In genomic region chr11:95493950-95494349, GRCm38 (mm10) we compare ENCODE assay signal across 14 mouse cellular contexts. TPM values are rescaled to one million over a fixed set of nuclear protein-coding genes. Genes with fewer than 3 reads are reported as not detected.
"Had no signal": no experiment of that assay in that cellular context is flagged by ENCODE, and none has a peak within 500 bp of the region (broad histone marks: within the 10 kb centered on the region; RNA-seq: fewer than 3 reads in every experiment).

No protein-coding gene starts in this region.

- H3K4me2 ChIP-seq: liver, embryonic 13.5 days; midbrain, embryonic 11.5 days had no signal

- H3K4me3 ChIP-seq: liver, embryonic 13.5 days had no signal

- H3K9ac ChIP-seq: liver, embryonic 13.5 days had no signal

- H3K9me3 ChIP-seq: liver, embryonic 13.5 days had no signal

- H3K4me1 ChIP-seq: liver, embryonic 13.5 days had no signal

- H3K27ac ChIP-seq: kidney, postnatal 0 days; liver, embryonic 13.5 days had no signal

- H3K27me3 ChIP-seq: liver, embryonic 13.5 days had no signal

- DNase-seq: kidney, postnatal 25 days; liver, embryonic 13.5 days; lung, adult 2 months; lung, postnatal 14 days; lung, postnatal 4 days; midbrain, embryonic 14.5 days; thymus, adult 18-20 months; thymus, postnatal 36 days had no signal

RNA-seq across cellular contexts. Expression of gene Nxph3, which starts 20.4 kb away (rescaled TPM):
- total RNA-seq: liver, adult 2 months; megakaryocyte progenitor cell, adult 5-6 weeks; megakaryocyte-erythroid progenitor cell, adult 5-6 weeks had no signal
- polyA plus RNA-seq: liver, embryonic 16.5 days had no signal
